Mouse (Mus musculus) intestine, embryonic 16.5 days (tissue): ENCODE measurements around the gene Nfkbil1. TPM values are rescaled to one million over a fixed set of nuclear protein-coding genes. Genes with fewer than 3 reads are reported as not detected.

ENCODE experiments used
- ATAC-seq: fragments of 200-750 bp; cut with Nextera tagmentation; 2 replicates; pipeline ENCODE4 v1.8.0; 2017; ENCODE audit warnings: moderate TSS enrichment, moderate library complexity
- H3K27ac ChIP-seq: fragments of 300-500 bp; sonication (generic); 2 replicates; pipeline ENCODE4 v1.5.1; 2014; ENCODE audit warnings: mild to moderate bottlenecking, low read length
- H3K27me3 ChIP-seq: fragments of 300-500 bp; sonication (generic); replicated peaks from 2 replicates; pipeline ENCODE4 v1.6.1; 2014; ENCODE audit warnings: low read length, control low read depth, mixed read lengths; ENCODE audit not compliant: control insufficient read depth, insufficient read depth
- H3K36me3 ChIP-seq: fragments of 300-500 bp; sonication (generic); 2 replicates; pipeline ENCODE4 v1.6.1; 2014; ENCODE audit warnings: low read length, control low read depth; ENCODE audit not compliant: control insufficient read depth, insufficient read depth
- H3K4me1 ChIP-seq: fragments of 300-500 bp; sonication (generic); 2 replicates; pipeline ENCODE4 v1.6.1; 2014; ENCODE audit warnings: low read length, control low read depth, mixed read lengths; ENCODE audit not compliant: control insufficient read depth, insufficient read depth
- H3K4me2 ChIP-seq: fragments of 300-500 bp; sonication (generic); 2 replicates; pipeline ENCODE4 v1.6.1; 2014; ENCODE audit warnings: low read depth, low read length, control low read depth
- H3K4me3 ChIP-seq: fragments of 300-500 bp; sonication (generic); 2 replicates; pipeline ENCODE4 v1.5.1; 2014; ENCODE audit warnings: mild to moderate bottlenecking, low read length
- H3K9ac ChIP-seq: fragments of 300-500 bp; sonication (generic); 2 replicates; pipeline ENCODE4 v1.6.1; 2014; ENCODE audit warnings: low read depth, low read length
- H3K9me3 ChIP-seq: fragments of 300-500 bp; sonication (generic); 2 replicates; pipeline ENCODE4 v1.6.1; 2016; ENCODE audit warnings: low read length, control low read depth; ENCODE audit not compliant: control insufficient read depth
- WGBS: fragments of 180-500 bp; shearing (Covaris S2); extraction: QIAGEN DNeasy Blood & Tissue Kit; methylation state at CpG from one replicate; pipeline ENCODE4 v1.1.7; 2014; 5-methylcytosine and 5-hydroxymethylcytosine counted together
- polyA plus RNA-seq: library from polyadenylated mRNA; unstranded; fragments of >200 nt; fragmentation: Nextera tagmentation; extraction: Ambion mirVana; gene quantifications from 2 replicates; pipeline ENCODE4 v1.2.1, GENCODE M21; 2015

Nfkbil1 gene
- polyA plus RNA-seq, 1 experiment from 2014 or later, result 8.9 TPM

GRCm38 (mm10) chr17:35267399-35268086 lies 32.0 kb upstream of the Nfkbil1 start:
- no peaks in the 10 kb centered on the region for H3K4me1 ChIP-seq
- no peak overlapping the region for H3K27ac ChIP-seq
- no peaks in the 10 kb centered on the region for H3K9me3 ChIP-seq
- no peak overlapping the region for H3K9ac ChIP-seq
- no peak for ATAC-seq
- no peak overlapping the region for H3K4me3 ChIP-seq
- no peaks in the 10 kb centered on the region for H3K27me3 ChIP-seq
- H3K4me2 ChIP-seq, result no peak overlapping the region
- 74% methylated on average over 1 of the region's 1 CpGs for WGBS
- no peaks in the 10 kb centered on the region for H3K36me3 ChIP-seq

GRCm38 (mm10) chr17:35263523-35263883 lies 27.9 kb upstream of the Nfkbil1 start:
- peak; percentile 55 for ATAC-seq
- Histone ChIP-seq H3K36me3 (no peaks in the 10 kb centered on the region), H3K4me2 (peak overlapping the region; percentile 97), H3K4me1 (no peaks in the 10 kb centered on the region), H3K4me3 (peak overlapping the region; percentile 75), H3K9ac (peak overlapping the region; percentile 79), H3K9me3 (no peaks in the 10 kb centered on the region), H3K27ac (no peak overlapping the region; the same call in 1 of the 2 replicates), H3K27me3 (no peaks in the 10 kb centered on the region)
- WGBS, result 2% methylated on average over 31 of the region's 31 CpGs

- no peak within 1 kb of the TSS; the same call in 1 of the 2 replicates for H3K27ac ChIP-seq
- peak within 1 kb of the TSS; percentile 79 for H3K9ac ChIP-seq
- H3K27me3 ChIP-seq, result no peaks in the 10 kb centered on the region
- no peaks in the 10 kb centered on the region for H3K36me3 ChIP-seq
- no peaks in the 10 kb centered on the region for H3K4me1 ChIP-seq
- no peaks in the 10 kb centered on the region for H3K9me3 ChIP-seq
- ATAC-seq, result peak; percentile 93
- peak within 1 kb of the TSS; percentile 97 for H3K4me2 ChIP-seq
- WGBS, result under 1% methylated on average over 65 of the region's 73 CpGs
- peak within 1 kb of the TSS; percentile 75 for H3K4me3 ChIP-seq
Measured at GRCm38 (mm10) chr17:35262664-35263522, 27.3 kb upstream of the Nfkbil1 start, which contains the start of gene H2-D1. Gene H2-D1, plus strand, starts transcription at chr17:35262730.

- 69% methylated on average over 13 of the region's 13 CpGs for WGBS
- Histone ChIP-seq H3K27ac (no peak overlapping the region), H3K4me2 (no peak overlapping the region), H3K9ac (no peak overlapping the region), H3K4me1 (no peaks in the 10 kb centered on the region), H3K36me3 (no peaks in the 10 kb centered on the region), H3K9me3 (no peaks in the 10 kb centered on the region), H3K4me3 (no peak overlapping the region), H3K27me3 (no peaks in the 10 kb centered on the region)
- ATAC-seq, result no peak
Measured at GRCm38 (mm10) chr17:35261651-35262050, 26.1 kb upstream of the Nfkbil1 start.

- no peaks in the 10 kb centered on the region for H3K27me3 ChIP-seq
- no peaks in the 10 kb centered on the region for H3K9me3 ChIP-seq
- WGBS, result 67% methylated on average over 4 of the region's 4 CpGs
- H3K36me3 ChIP-seq, result no peaks in the 10 kb centered on the region
- no peak overlapping the region for H3K4me2 ChIP-seq
- no peak for ATAC-seq
- 0 out of 2 replicates have a peak overlapping the region, but pooled peaks have one; percentile 10 for H3K27ac ChIP-seq
- no peak overlapping the region for H3K9ac ChIP-seq
- H3K4me3 ChIP-seq, result no peak overlapping the region
- no peaks in the 10 kb centered on the region for H3K4me1 ChIP-seq
Measured at GRCm38 (mm10) chr17:35259621-35260020, 24.0 kb upstream of the Nfkbil1 start.

GRCm38 (mm10) chr17:35258492-35259478 lies 23.2 kb upstream of the Nfkbil1 start:
- Histone ChIP-seq H3K4me3 (no peak overlapping the region), H3K4me2 (peak overlapping the region; percentile 48), H3K4me1 (no peaks in the 10 kb centered on the region), H3K9ac (no peak overlapping the region), H3K36me3 (no peaks in the 10 kb centered on the region), H3K27me3 (no peaks in the 10 kb centered on the region), H3K27ac (0 out of 2 replicates have a peak overlapping the region, but pooled peaks have one; percentile 10), H3K9me3 (no peaks in the 10 kb centered on the region)
- no peak for ATAC-seq
- 52% methylated on average over 13 of the region's 14 CpGs for WGBS

GRCm38 (mm10) chr17:35257824-35258491 lies 22.4 kb upstream of the Nfkbil1 start:
- Histone ChIP-seq H3K4me2 (peak overlapping the region; percentile 48), H3K9me3 (no peaks in the 10 kb centered on the region), H3K9ac (peak overlapping the region; percentile 43; the same call in 1 of the 2 replicates), H3K4me1 (no peaks in the 10 kb centered on the region), H3K27ac (no peak overlapping the region), H3K36me3 (peaks cover 1% of the 10 kb centered on the region; the same call in 1 of the 2 replicates), H3K4me3 (peak overlapping the region; percentile 32), H3K27me3 (no peaks in the 10 kb centered on the region)
- WGBS, result 17% methylated on average over 17 of the region's 17 CpGs
- no peak for ATAC-seq

GRCm38 (mm10) chr17:35257378-35257777 lies 21.8 kb upstream of the Nfkbil1 start:
- H3K4me1 ChIP-seq, result no peaks in the 10 kb centered on the region
- no peaks in the 10 kb centered on the region for H3K27me3 ChIP-seq
- no peak overlapping the region for H3K27ac ChIP-seq
- ATAC-seq, result no peak
- 59% methylated on average over 1 of the region's 1 CpGs for WGBS
- H3K9me3 ChIP-seq, result no peaks in the 10 kb centered on the region
- H3K36me3 ChIP-seq, result peaks cover 7% of the 10 kb centered on the region
- H3K4me2 ChIP-seq, result no peak overlapping the region
- no peak overlapping the region for H3K9ac ChIP-seq
- H3K4me3 ChIP-seq, result no peak overlapping the region
